25 mouse cellular contexts compared by ENCODE assay signal in genomic region chr4:87371960-87372359, GRCm38 (mm10).
DNase-seq lines count a peak whose midpoint lies in the region; ATAC-seq lines count a peak whose summit lies in the region.
"Had no signal": no experiment of that assay in that cellular context is flagged by ENCODE, and none has a peak within 500 bp of the region (broad histone marks: within the 10 kb centered on the region; RNA-seq: fewer than 3 reads in every experiment).

No protein-coding gene starts in this region.

- 38% methylated on average over 7 of the region's 7 CpGs for WGBS in heart, embryonic 10.5 days
- WGBS in neural tube, embryonic 13.5 days, result 31% methylated on average over 7 of the region's 7 CpGs
- 32% methylated on average over 7 of the region's 7 CpGs for WGBS in neural tube, embryonic 15.5 days

- no peaks in the 10 kb centered on the region for H3K9me3 ChIP-seq in heart, embryonic 10.5 days
- H3K9me3 ChIP-seq in neural tube, embryonic 13.5 days, result no peaks in the 10 kb centered on the region
- H3K9me3 ChIP-seq in neural tube, embryonic 15.5 days (replicated peaks), result no peaks in the 10 kb centered on the region
- H3K9me3 ChIP-seq: embryonic facial prominence, embryonic 15.5 days; heart, embryonic 12.5 days; hindbrain, embryonic 15.5 days; intestine, embryonic 15.5 days; limb, embryonic 15.5 days; megakaryocyte, embryonic 14.5 days had no signal

- peak overlapping the region; percentile 67; the same call in 1 of the 2 replicates for H3K27ac ChIP-seq in heart, embryonic 10.5 days
- no peak overlapping the region for H3K27ac ChIP-seq in neural tube, embryonic 13.5 days (replicated peaks)
- H3K27ac ChIP-seq in neural tube, embryonic 15.5 days (replicated peaks), result no peak overlapping the region
- H3K27ac ChIP-seq: embryonic facial prominence, embryonic 15.5 days; gastrocnemius, adult 2 months; hindbrain, embryonic 15.5 days; intestine, embryonic 15.5 days; limb, embryonic 15.5 days had no signal

- DNase-seq in cerebellum, adult 18-20 months, result peak; percentile 31 to 51
- no peak for DNase-seq in heart, embryonic 10.5 days (ENCODE audit: low spot score)
- DNase-seq in heart, adult 8-10 months (ENCODE audit: low spot score), result no peak
- no peak for DNase-seq in frontal cortex, adult 2 months (ENCODE audit: extremely low spot score in 1 of 2, low spot score in 1 of 2)
- DNase-seq in natural killer cell, adult 2 months (ENCODE audit: low spot score in 2 of 2), result no peak
- DNase-seq: adrenal gland, adult 8-10 months; gastrocnemius, adult 2 months; heart, postnatal 14 days; kidney, adult 9 months; kidney, postnatal 4 days; layer of hippocampus, adult 9-11 months; lung, postnatal 14 days; right cerebral cortex, adult 18-20 months; thymus, postnatal 25 days had no signal

- H3K4me3 ChIP-seq in heart, embryonic 10.5 days, result no peak overlapping the region
- no peak overlapping the region for H3K4me3 ChIP-seq in neural tube, embryonic 13.5 days
- H3K4me3 ChIP-seq in neural tube, embryonic 15.5 days (replicated peaks), result no peak overlapping the region
- H3K4me3 ChIP-seq: embryonic facial prominence, embryonic 15.5 days; gastrocnemius, adult 2 months; heart, embryonic 12.5 days; hindbrain, embryonic 15.5 days; intestine, embryonic 15.5 days; limb, embryonic 15.5 days; megakaryocyte, embryonic 14.5 days had no signal

- H3K27me3 ChIP-seq in heart, embryonic 10.5 days (ENCODE audit: insufficient read depth, poor library complexity, severe bottlenecking), result no peaks in the 10 kb centered on the region
- no peaks in the 10 kb centered on the region for H3K27me3 ChIP-seq in neural tube, embryonic 13.5 days
- no peaks in the 10 kb centered on the region for H3K27me3 ChIP-seq in neural tube, embryonic 15.5 days (replicated peaks)
- H3K27me3 ChIP-seq: embryonic facial prominence, embryonic 15.5 days; heart, embryonic 12.5 days; hindbrain, embryonic 15.5 days; intestine, embryonic 15.5 days had no signal

- no peak for ATAC-seq in cerebellum, adult (ENCODE audit: insufficient number of reproducible peaks, low FRiP score, low TSS enrichment)
- no peak for ATAC-seq in neural tube, embryonic 13.5 days (ENCODE audit: low read depth)
- no peak for ATAC-seq in neural tube, embryonic 15.5 days (ENCODE audit: low FRiP score)
- ATAC-seq: CD4-positive, CD25-positive, alpha-beta regulatory T cell, adult 4 months; intestine, embryonic 15.5 days; Patski had no signal

- H3K4me2 ChIP-seq in neural tube, embryonic 13.5 days, result no peak overlapping the region
- no peak overlapping the region for H3K4me2 ChIP-seq in neural tube, embryonic 15.5 days
- H3K4me2 ChIP-seq: embryonic facial prominence, embryonic 15.5 days; heart, embryonic 12.5 days; hindbrain, embryonic 15.5 days; intestine, embryonic 15.5 days; limb, embryonic 15.5 days had no signal

- H3K4me1 ChIP-seq in heart, embryonic 10.5 days, result peaks cover 33% of the 10 kb centered on the region
- H3K4me1 ChIP-seq in neural tube, embryonic 13.5 days (replicated peaks), result peaks cover 41% of the 10 kb centered on the region
- H3K4me1 ChIP-seq in neural tube, embryonic 15.5 days, result peaks cover 29% of the 10 kb centered on the region

- H3K9ac ChIP-seq in neural tube, embryonic 13.5 days, result 0 out of 2 replicates have a peak overlapping the region, but pooled peaks have one; percentile 9
- no peak overlapping the region for H3K9ac ChIP-seq in neural tube, embryonic 15.5 days (replicated peaks)
- H3K9ac ChIP-seq: embryonic facial prominence, embryonic 15.5 days; heart, embryonic 12.5 days; hindbrain, embryonic 15.5 days; intestine, embryonic 15.5 days; limb, embryonic 15.5 days had no signal

- H3K36me3 ChIP-seq in heart, embryonic 10.5 days, result no peaks in the 10 kb centered on the region
- H3K36me3 ChIP-seq in neural tube, embryonic 13.5 days, result no peaks in the 10 kb centered on the region
- H3K36me3 ChIP-seq in neural tube, embryonic 15.5 days, result no peaks in the 10 kb centered on the region
- H3K36me3 ChIP-seq: embryonic facial prominence, embryonic 15.5 days; heart, embryonic 12.5 days; hindbrain, embryonic 15.5 days; intestine, embryonic 15.5 days; limb, embryonic 15.5 days had no signal

Comparison
In these comparisons a context has a peak if more than half of its experiments do, and no peak if none do; other contexts are left out.
1. DNase-seq: peak in cerebellum, adult 18-20 months (2 of 2); none in heart, embryonic 10.5 days (single experiment), heart, adult 8-10 months (single experiment), frontal cortex, adult 2 months (0 of 2) and natural killer cell, adult 2 months (0 of 2).